Comparison of ENCODE assay signal across 13 mouse cellular contexts in the genomic region with DNA sequence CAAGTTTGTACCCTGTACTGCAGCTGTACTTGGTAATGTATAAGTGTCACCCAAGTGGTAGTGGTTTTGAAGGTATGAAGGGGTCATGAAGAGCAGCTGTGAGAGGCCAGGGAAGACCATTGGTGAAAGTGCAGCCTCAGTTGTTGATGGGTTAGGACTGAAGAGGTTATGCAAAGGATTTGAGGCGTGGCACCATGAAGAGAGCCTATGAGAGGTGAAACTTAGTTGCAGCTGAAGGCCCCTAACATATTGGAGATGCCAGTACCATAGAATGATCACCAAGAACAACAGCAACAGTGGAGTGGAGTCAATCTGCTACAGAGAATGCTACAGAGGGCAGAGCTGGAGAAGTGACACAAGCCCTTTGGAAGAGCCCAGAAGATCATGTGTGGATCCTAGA. TPM values are rescaled to one million over a fixed set of nuclear protein-coding genes. Genes with fewer than 3 reads are reported as not detected.
A peak's percentile ranks its signal among the peaks of the same experiment; 100 is the strongest.
DNase-seq lines count a peak whose midpoint lies in the region; ATAC-seq lines count a peak whose summit lies in the region.
"Had no signal": no experiment of that assay in that cellular context is flagged by ENCODE, and none has a peak within 500 bp of the region (broad histone marks: within the 10 kb centered on the region; RNA-seq: fewer than 3 reads in every experiment).

No protein-coding gene starts in this region.

- H3K9ac ChIP-seq in heart, embryonic 14.5 days (ENCODE audit: low read length) = no peak overlapping the region
- no peak overlapping the region for H3K9ac ChIP-seq in midbrain, embryonic 14.5 days (replicated peaks; ENCODE audit: low read length)

- H3K27me3 ChIP-seq in heart, embryonic 14.5 days (ENCODE audit: control insufficient read depth, insufficient read depth, low read length) = no peaks in the 10 kb centered on the region
- no peaks in the 10 kb centered on the region for H3K27me3 ChIP-seq in midbrain, embryonic 10.5 days (ENCODE audit: low read depth, poor library complexity, severe bottlenecking)
- H3K27me3 ChIP-seq in midbrain, embryonic 14.5 days (ENCODE audit: control insufficient read depth, insufficient read depth, low read length) = no peaks in the 10 kb centered on the region

- WGBS in heart, embryonic 14.5 days = 100% methylated on average over 1 of the region's 1 CpGs
- WGBS in midbrain, embryonic 10.5 days = 84% methylated on average over 1 of the region's 1 CpGs
- WGBS in midbrain, embryonic 14.5 days = 100% methylated on average over 1 of the region's 1 CpGs

- peaks cover 0 to 8% of the 10 kb centered on the region in 2 experiments; a peak in 1 of 4 replicates for H3K4me1 ChIP-seq in heart, embryonic 14.5 days (ENCODE audit: control insufficient read depth in 2 of 2, insufficient read depth in 2 of 2, low read length in 2 of 2)
- peaks cover 16% of the 10 kb centered on the region for H3K4me1 ChIP-seq in midbrain, embryonic 10.5 days
- 0 out of 2 replicates have a peak, but pooled peaks cover 4% of the 10 kb centered on the region for H3K4me1 ChIP-seq in midbrain, embryonic 14.5 days (ENCODE audit: control insufficient read depth, insufficient read depth, low read length)

- H3K27ac ChIP-seq in heart, embryonic 14.5 days (replicated peaks in 1 of 2; ENCODE audit: control insufficient read depth in 1 of 2, insufficient read depth in 1 of 2, low read depth in 2 of 2, low read length in 2 of 2) = peak overlapping the region; percentile 9 to 97; a peak in 3 of 4 replicates
- no peak overlapping the region for H3K27ac ChIP-seq in midbrain, embryonic 10.5 days (replicated peaks)
- H3K27ac ChIP-seq in midbrain, embryonic 14.5 days (replicated peaks; ENCODE audit: low read depth, low read length) = no peak overlapping the region

- no peaks in the 10 kb centered on the region for H3K9me3 ChIP-seq in heart, embryonic 14.5 days (ENCODE audit: control insufficient read depth, low read length)
- H3K9me3 ChIP-seq in midbrain, embryonic 10.5 days (replicated peaks) = no peaks in the 10 kb centered on the region
- no peaks in the 10 kb centered on the region for H3K9me3 ChIP-seq in midbrain, embryonic 14.5 days (ENCODE audit: control insufficient read depth, low read length)

- peaks cover 14% of the 10 kb centered on the region; the same call in 1 of the 2 replicates for H3K36me3 ChIP-seq in heart, embryonic 14.5 days (ENCODE audit: control insufficient read depth, insufficient read depth, low read length)
- peaks cover 11% of the 10 kb centered on the region for H3K36me3 ChIP-seq in midbrain, embryonic 10.5 days
- no peaks in the 10 kb centered on the region for H3K36me3 ChIP-seq in midbrain, embryonic 14.5 days (ENCODE audit: control insufficient read depth, insufficient read depth, low read length)

- peak overlapping the region; percentile 71 for H3K4me2 ChIP-seq in heart, embryonic 14.5 days (ENCODE audit: low read length)
- no peak overlapping the region for H3K4me2 ChIP-seq in midbrain, embryonic 14.5 days (ENCODE audit: low read length)

- no peak for ATAC-seq in heart, embryonic 14.5 days (ENCODE audit: insufficient number of reproducible peaks, insufficient read depth, low FRiP score, low read depth)
- ATAC-seq in midbrain, embryonic 14.5 days (ENCODE audit: low FRiP score, low TSS enrichment) = no peak
- ATAC-seq: CD4-positive, CD25-positive, alpha-beta regulatory T cell, adult 4 months; forebrain, embryonic 14.5 days; hindbrain, embryonic 16.5 days had no signal

- H3K4me3 ChIP-seq in heart, embryonic 14.5 days (ENCODE audit: control insufficient read depth in 1 of 2, insufficient read depth in 1 of 2, low read depth in 1 of 2, low read length in 2 of 2) = no peak overlapping the region
- 0 out of 2 replicates have a peak overlapping the region, but pooled peaks have one; percentile 97 for H3K4me3 ChIP-seq in midbrain, embryonic 10.5 days
- H3K4me3 ChIP-seq in midbrain, embryonic 14.5 days (replicated peaks; ENCODE audit: low read depth, low read length) = no peak overlapping the region

- no peak for DNase-seq in heart, adult 9 months (ENCODE audit: low spot score in 2 of 2)
- no peak for DNase-seq in midbrain, embryonic 10.5 days (ENCODE audit: low spot score)
- no peak for DNase-seq in midbrain, embryonic 14.5 days
- DNase-seq in ZHBTc4 (ENCODE audit: low read depth, low spot score) = peak; percentile 62
- DNase-seq in testis, postnatal 10 days (ENCODE audit: low spot score) = no peak
- no peak for DNase-seq in embryo, embryonic 11 days
- DNase-seq: cerebellum, postnatal 10 days; left cerebral cortex, postnatal 4 days; lung, adult 18-20 months had no signal

RNA-seq across cellular contexts. Expression of a gene that starts 1.7 kb away (rescaled TPM):
- 64.1 and 66.8 TPM in 2 replicates for polyA plus RNA-seq in heart, embryonic 14.5 days (2014; fragmentation: Nextera tagmentation; extraction: Ambion mirVana)
- polyA plus RNA-seq in midbrain, embryonic 10.5 days (2016; fragmentation: Nextera tagmentation; extraction: Ambion mirVana) = 78.9 and 86.9 TPM in 2 replicates
- 41.6 and 52.2 TPM in 2 replicates for polyA plus RNA-seq in midbrain, embryonic 14.5 days (2014; fragmentation: Nextera tagmentation; extraction: Ambion mirVana)

RNA-seq across cellular contexts. Expression of a gene that starts 22.3 kb away (rescaled TPM):
- 244 and 259 TPM in 2 replicates for polyA plus RNA-seq in heart, embryonic 14.5 days (2014; fragmentation: Nextera tagmentation; extraction: Ambion mirVana)
- 599 and 633 TPM in 2 replicates for polyA plus RNA-seq in midbrain, embryonic 10.5 days (2016; fragmentation: Nextera tagmentation; extraction: Ambion mirVana)
- 61.6 and 103 TPM in 2 replicates for polyA plus RNA-seq in midbrain, embryonic 14.5 days (2014; fragmentation: Nextera tagmentation; extraction: Ambion mirVana)

RNA-seq across cellular contexts. Expression of a gene that starts 33.6 kb away (rescaled TPM):
- 1.0 and 1.8 TPM in 2 replicates for polyA plus RNA-seq in heart, embryonic 14.5 days (2014; fragmentation: Nextera tagmentation; extraction: Ambion mirVana)
- polyA plus RNA-seq in midbrain, embryonic 10.5 days (2016; fragmentation: Nextera tagmentation; extraction: Ambion mirVana) = 0.35 TPM in 1 of 2 replicates, not detected in the other
- polyA plus RNA-seq in midbrain, embryonic 14.5 days (2014; fragmentation: Nextera tagmentation; extraction: Ambion mirVana) = 4.3 and 9.6 TPM in 2 replicates
- polyA plus RNA-seq: CD4-positive, CD25-positive, alpha-beta regulatory T cell, adult 4 months had no signal

Comparison
In these comparisons a context has a peak if more than half of its experiments do, and no peak if none do; other contexts are left out.
1. H3K27ac ChIP-seq: peak in heart, embryonic 14.5 days (2 of 2); none in midbrain, embryonic 10.5 days (single experiment) and midbrain, embryonic 14.5 days (single experiment).